Mouse (Mus musculus): ENCODE data around the gene Nedd9. TPM values are rescaled to one million over a fixed set of nuclear protein-coding genes. Genes with fewer than 3 reads are reported as not detected.

Gene Nedd9
- polyA plus RNA-seq, 1 experiment from 2014 or later, result 27.7 TPM

DNA sequence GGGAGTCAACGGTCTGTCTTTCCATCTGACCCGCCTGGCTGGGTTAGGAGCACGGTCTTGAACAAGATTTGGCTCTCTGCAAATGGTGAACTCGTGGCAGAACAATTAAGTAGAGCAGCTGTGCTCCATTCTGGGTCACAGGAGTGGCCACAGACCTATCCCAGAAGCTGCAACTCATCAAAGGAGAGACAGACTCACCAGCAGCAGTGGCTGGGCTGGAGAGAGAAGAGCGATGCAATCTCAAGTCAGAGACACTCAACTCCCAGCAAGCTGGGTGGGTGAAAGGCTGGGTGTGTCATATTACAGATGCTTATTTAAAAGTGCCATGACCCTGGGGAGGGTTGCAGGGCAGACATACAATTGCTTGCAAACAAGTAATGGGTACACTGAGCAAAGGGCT is 50.4 kb downstream of the Nedd9 start:
- Histone ChIP-seq H3K4me3 (ENCODE audit: low read depth, low read length) (no peak overlapping the region), H3K9me3 (replicated peaks; ENCODE audit: control insufficient read depth, low read length) (no peaks in the 10 kb centered on the region), H3K4me2 (ENCODE audit: low read length) (no peak overlapping the region), H3K36me3 (ENCODE audit: control insufficient read depth, insufficient read depth, low read length) (no peaks in the 10 kb centered on the region), H3K4me1 (ENCODE audit: control insufficient read depth, insufficient read depth, low read length) (no peaks in the 10 kb centered on the region), H3K27me3 (replicated peaks; ENCODE audit: control insufficient read depth, insufficient read depth, low read length) (no peaks in the 10 kb centered on the region), H3K27ac (ENCODE audit: low read depth, low read length) (no peak overlapping the region), H3K9ac (ENCODE audit: low read length) (no peak overlapping the region)
- ATAC-seq, result no peak
- DNase-seq (ENCODE audit: low spot score), result no peak
- 85% methylated on average over 5 of the region's 5 CpGs for WGBS

DNA sequence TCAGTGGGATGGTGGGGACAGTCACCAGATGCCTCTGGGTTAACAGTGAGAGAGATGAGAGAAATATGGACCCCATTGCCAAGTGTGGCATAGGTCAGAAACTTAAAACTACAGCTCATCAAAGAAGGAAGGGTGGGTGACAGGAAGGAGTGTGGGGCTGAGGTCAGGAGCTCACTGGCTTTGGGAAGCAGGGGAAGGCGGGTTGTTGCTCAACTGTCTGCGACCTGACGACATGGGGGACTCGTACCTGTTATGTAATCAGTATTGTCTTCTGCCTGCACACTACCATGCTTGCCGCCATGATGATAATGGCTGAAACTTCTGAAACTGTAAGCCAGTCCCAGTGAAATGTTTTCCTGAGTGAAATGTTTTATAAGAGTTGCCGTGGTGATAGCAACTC is 54.0 kb downstream of the Nedd9 start:
- DNase-seq (ENCODE audit: low spot score) (no peak), ATAC-seq (no peak)
- Histone ChIP-seq H3K27ac (ENCODE audit: low read depth, low read length) (no peak overlapping the region), H3K4me2 (ENCODE audit: low read length) (no peak overlapping the region), H3K9me3 (replicated peaks; ENCODE audit: control insufficient read depth, low read length) (no peaks in the 10 kb centered on the region), H3K4me3 (ENCODE audit: low read depth, low read length) (no peak overlapping the region), H3K27me3 (replicated peaks; ENCODE audit: control insufficient read depth, insufficient read depth, low read length) (no peaks in the 10 kb centered on the region), H3K4me1 (ENCODE audit: control insufficient read depth, insufficient read depth, low read length) (no peaks in the 10 kb centered on the region), H3K36me3 (ENCODE audit: control insufficient read depth, insufficient read depth, low read length) (no peaks in the 10 kb centered on the region), H3K9ac (ENCODE audit: low read length) (no peak overlapping the region)
- 88% methylated on average over 6 of the region's 6 CpGs for WGBS

DNA sequence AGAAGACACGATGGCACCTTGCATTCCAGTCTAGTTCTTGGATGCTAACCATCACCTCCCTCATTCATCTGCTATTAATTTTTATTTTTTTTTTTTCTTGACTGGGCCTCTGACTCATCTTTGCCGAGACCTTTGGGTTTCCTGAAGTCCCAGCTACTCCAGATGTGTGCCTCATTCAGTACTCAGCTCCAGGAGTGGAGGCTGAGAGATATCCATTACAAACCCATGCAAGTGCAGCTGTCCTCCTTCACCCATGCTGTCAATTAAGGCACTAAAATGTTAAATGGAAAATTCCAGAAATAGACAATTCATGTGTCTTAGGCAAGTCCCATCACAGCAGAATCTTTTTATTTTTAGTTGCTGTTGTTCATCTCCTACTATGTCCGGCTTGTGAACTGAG is 55.4 kb downstream of the Nedd9 start:
- no peaks in the 10 kb centered on the region for H3K4me1 ChIP-seq (ENCODE audit: control insufficient read depth, insufficient read depth, low read length)
- DNase-seq (ENCODE audit: low spot score) (no peak), ATAC-seq (no peak)
- no peak overlapping the region for H3K27ac ChIP-seq (ENCODE audit: low read depth, low read length)
- no peaks in the 10 kb centered on the region for H3K9me3 ChIP-seq (replicated peaks; ENCODE audit: control insufficient read depth, low read length)
- H3K9ac ChIP-seq (ENCODE audit: low read length), result no peak overlapping the region
- no peaks in the 10 kb centered on the region for H3K27me3 ChIP-seq (replicated peaks; ENCODE audit: control insufficient read depth, insufficient read depth, low read length)
- no peaks in the 10 kb centered on the region for H3K36me3 ChIP-seq (ENCODE audit: control insufficient read depth, insufficient read depth, low read length)
- no peak overlapping the region for H3K4me2 ChIP-seq (ENCODE audit: low read length)
- H3K4me3 ChIP-seq (ENCODE audit: low read depth, low read length), result no peak overlapping the region
- WGBS, result 92% methylated on average over 3 of the region's 3 CpGs

DNA sequence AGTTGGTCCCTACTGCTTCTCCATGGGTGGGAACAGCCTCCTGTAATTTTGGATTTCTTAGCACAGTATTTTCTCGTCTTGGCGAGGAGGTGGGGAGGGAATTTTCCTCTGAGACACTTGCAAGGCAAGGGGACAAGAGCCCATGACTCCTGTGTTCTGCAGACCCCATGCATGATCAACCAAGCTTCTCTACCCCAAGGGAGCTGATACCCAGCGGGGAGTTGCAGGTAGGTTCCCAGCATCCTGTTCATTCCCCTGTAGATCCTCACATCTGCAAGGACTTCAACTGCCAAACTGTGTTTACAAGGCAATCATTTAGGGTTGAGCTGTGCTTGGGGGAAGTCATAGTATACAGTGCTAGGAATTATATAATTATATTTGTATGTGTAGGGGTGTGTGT is 60.1 kb downstream of the Nedd9 start:
- no peak for ATAC-seq
- 97% methylated on average over 3 of the region's 3 CpGs for WGBS

DNA sequence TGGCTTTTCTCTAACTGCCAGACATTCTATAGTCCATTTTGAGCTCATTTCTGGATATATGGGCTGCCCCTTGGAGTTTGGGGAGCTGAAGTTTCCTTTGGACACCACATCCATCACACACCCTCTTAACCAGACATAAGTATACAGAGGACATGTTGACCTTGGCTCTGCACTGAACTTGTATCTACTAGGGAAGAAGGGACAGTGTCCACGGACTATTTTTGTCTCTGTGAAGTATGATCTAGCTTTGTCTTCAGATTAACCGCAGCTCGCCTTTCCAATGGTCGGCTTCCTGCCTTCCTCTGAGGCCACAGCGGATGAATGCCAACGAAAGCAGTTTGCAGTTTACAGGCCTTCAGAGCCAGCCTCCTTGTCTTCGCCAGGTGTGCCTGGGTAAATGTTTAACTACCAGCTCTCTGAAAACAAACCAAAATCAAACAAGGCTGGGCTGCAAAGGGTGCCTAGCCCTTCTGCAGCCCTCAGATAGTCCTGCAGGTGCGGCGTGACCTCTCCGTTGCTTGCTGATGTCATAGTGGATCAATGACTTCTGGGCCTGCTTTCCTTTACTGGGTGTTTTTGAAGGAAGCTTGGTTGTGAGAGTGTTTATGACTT is 63.6 kb downstream of the Nedd9 start:
- DNase-seq (ENCODE audit: low spot score) (no peak), ATAC-seq (no peak)
- Histone ChIP-seq H3K27ac (ENCODE audit: low read depth, low read length) (no peak overlapping the region), H3K27me3 (replicated peaks; ENCODE audit: control insufficient read depth, insufficient read depth, low read length) (no peaks in the 10 kb centered on the region), H3K4me3 (ENCODE audit: low read depth, low read length) (no peak overlapping the region), H3K4me2 (ENCODE audit: low read length) (no peak overlapping the region), H3K9ac (ENCODE audit: low read length) (no peak overlapping the region), H3K4me1 (ENCODE audit: control insufficient read depth, insufficient read depth, low read length) (no peaks in the 10 kb centered on the region), H3K36me3 (ENCODE audit: control insufficient read depth, insufficient read depth, low read length) (no peaks in the 10 kb centered on the region), H3K9me3 (replicated peaks; ENCODE audit: control insufficient read depth, low read length) (no peaks in the 10 kb centered on the region)
- WGBS, result 92% methylated on average over 10 of the region's 10 CpGs

More for the DNA sequence above, 60.1 kb downstream of the Nedd9 start:
- H3K9ac ChIP-seq (ENCODE audit: low read length), result no peak overlapping the region
- no peak overlapping the region for H3K4me3 ChIP-seq (ENCODE audit: low read depth, low read length)
- no peak for DNase-seq (ENCODE audit: low spot score)
- no peaks in the 10 kb centered on the region for H3K36me3 ChIP-seq (ENCODE audit: control insufficient read depth, insufficient read depth, low read length)
- no peaks in the 10 kb centered on the region for H3K27me3 ChIP-seq (replicated peaks; ENCODE audit: control insufficient read depth, insufficient read depth, low read length)
- no peaks in the 10 kb centered on the region for H3K9me3 ChIP-seq (replicated peaks; ENCODE audit: control insufficient read depth, low read length)
- H3K4me2 ChIP-seq (ENCODE audit: low read length), result no peak overlapping the region
- no peak overlapping the region for H3K27ac ChIP-seq (ENCODE audit: low read depth, low read length)
- H3K4me1 ChIP-seq (ENCODE audit: control insufficient read depth, insufficient read depth, low read length), result no peaks in the 10 kb centered on the region

DNA sequence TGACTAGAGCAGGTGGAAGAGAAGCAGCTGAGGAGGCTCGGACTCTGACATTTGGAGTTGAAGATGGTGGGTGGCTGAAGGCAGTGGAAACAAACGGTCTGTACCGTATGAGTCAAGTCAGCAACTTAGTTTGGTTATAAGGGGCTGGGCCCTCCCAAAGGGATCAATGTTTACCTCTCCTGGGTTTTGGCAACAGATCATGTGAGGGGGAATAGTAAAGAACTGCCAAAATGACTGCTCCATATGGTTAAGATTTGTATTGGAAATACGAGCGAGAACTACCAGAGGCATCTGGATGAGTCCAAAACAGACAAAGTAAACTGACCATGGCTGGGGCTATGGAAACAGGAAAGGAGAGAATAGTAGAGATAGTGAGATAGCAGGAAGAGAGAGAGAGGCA is 64.6 kb downstream of the Nedd9 start:
- Histone ChIP-seq H3K4me2 (ENCODE audit: low read length) (no peak overlapping the region), H3K4me3 (ENCODE audit: low read depth, low read length) (no peak overlapping the region), H3K27ac (ENCODE audit: low read depth, low read length) (no peak overlapping the region), H3K27me3 (replicated peaks; ENCODE audit: control insufficient read depth, insufficient read depth, low read length) (no peaks in the 10 kb centered on the region), H3K9ac (ENCODE audit: low read length) (no peak overlapping the region), H3K36me3 (ENCODE audit: control insufficient read depth, insufficient read depth, low read length) (no peaks in the 10 kb centered on the region), H3K9me3 (replicated peaks; ENCODE audit: control insufficient read depth, low read length) (no peaks in the 10 kb centered on the region), H3K4me1 (ENCODE audit: control insufficient read depth, insufficient read depth, low read length) (no peaks in the 10 kb centered on the region)
- DNase-seq (ENCODE audit: low spot score) (no peak), ATAC-seq (no peak)
- WGBS, result 86% methylated on average over 5 of the region's 5 CpGs

DNA sequence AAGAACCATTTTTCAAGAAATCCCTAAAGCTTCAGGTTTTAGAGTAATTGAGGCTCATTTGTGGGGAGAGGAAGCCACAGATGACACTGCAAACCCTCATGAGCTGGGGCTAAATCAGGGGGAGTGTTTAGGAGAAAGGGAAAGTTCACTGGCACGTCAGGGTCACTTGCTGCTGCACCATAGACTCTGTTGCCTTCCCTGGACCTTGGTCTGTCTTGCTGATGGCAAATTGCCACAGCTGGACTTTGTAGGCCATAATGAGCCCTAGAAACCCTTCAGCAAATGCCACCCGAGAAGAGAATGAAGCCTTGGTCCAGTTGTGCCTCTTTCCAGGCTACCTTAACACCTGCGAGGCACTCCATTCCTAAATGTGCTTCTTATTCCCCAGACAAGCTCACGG is 66.8 kb downstream of the Nedd9 start:
- ATAC-seq (no peak), DNase-seq (ENCODE audit: low spot score) (no peak)
- Histone ChIP-seq H3K9me3 (replicated peaks; ENCODE audit: control insufficient read depth, low read length) (no peaks in the 10 kb centered on the region), H3K27ac (ENCODE audit: low read depth, low read length) (no peak overlapping the region), H3K36me3 (ENCODE audit: control insufficient read depth, insufficient read depth, low read length) (no peaks in the 10 kb centered on the region), H3K27me3 (replicated peaks; ENCODE audit: control insufficient read depth, insufficient read depth, low read length) (no peaks in the 10 kb centered on the region), H3K4me3 (ENCODE audit: low read depth, low read length) (no peak overlapping the region), H3K9ac (ENCODE audit: low read length) (no peak overlapping the region), H3K4me1 (ENCODE audit: control insufficient read depth, insufficient read depth, low read length) (peaks cover 2% of the 10 kb centered on the region; the same call in 1 of the 2 replicates), H3K4me2 (ENCODE audit: low read length) (no peak overlapping the region)
- 85% methylated on average over 4 of the region's 4 CpGs for WGBS

DNA sequence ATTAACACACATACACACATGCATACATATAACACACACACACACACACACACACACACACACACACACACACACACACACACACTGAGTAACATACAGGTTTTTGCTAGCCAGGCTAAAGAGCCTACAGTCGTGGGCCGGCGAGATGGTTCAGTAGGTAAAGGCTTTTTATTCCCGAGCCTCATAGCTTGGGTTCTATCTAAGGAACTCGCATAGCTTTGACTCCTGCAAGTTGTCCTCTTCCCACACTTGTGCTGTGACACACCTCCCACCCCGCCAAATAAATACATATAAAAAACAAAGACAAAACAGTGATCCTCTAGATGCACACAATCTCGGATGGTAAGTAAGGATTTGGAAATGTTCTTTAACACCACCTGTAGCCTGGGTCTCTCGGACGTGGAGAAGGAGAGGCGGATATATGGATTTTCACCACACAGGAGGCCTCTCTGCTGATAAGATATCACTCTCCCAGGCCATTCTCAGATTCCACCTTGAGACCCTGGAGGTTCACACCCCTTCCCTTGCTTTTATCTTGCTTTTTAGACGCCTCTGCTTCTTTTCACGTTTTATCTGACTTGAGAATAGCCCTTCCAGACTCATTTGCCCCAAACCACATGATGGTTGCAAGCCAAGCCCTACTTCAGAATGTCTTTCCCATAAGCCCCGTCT is 68.8 kb downstream of the Nedd9 start:
- no peaks in the 10 kb centered on the region for H3K36me3 ChIP-seq (ENCODE audit: control insufficient read depth, insufficient read depth, low read length)
- ATAC-seq, result no peak
- no peak overlapping the region for H3K4me3 ChIP-seq (ENCODE audit: low read depth, low read length)
- H3K9me3 ChIP-seq (replicated peaks; ENCODE audit: control insufficient read depth, low read length), result no peaks in the 10 kb centered on the region
- no peak for DNase-seq (ENCODE audit: low spot score)
- 91% methylated on average over 13 of the region's 13 CpGs for WGBS
- no peak overlapping the region for H3K27ac ChIP-seq (ENCODE audit: low read depth, low read length)
- H3K27me3 ChIP-seq (replicated peaks; ENCODE audit: control insufficient read depth, insufficient read depth, low read length), result no peaks in the 10 kb centered on the region
- no peak overlapping the region for H3K9ac ChIP-seq (ENCODE audit: low read length)
- H3K4me1 ChIP-seq (ENCODE audit: control insufficient read depth, insufficient read depth, low read length), result peaks cover 2% of the 10 kb centered on the region; the same call in 1 of the 2 replicates
- H3K4me2 ChIP-seq (ENCODE audit: low read length), result no peak overlapping the region
